Mouse (Mus musculus) central nervous system, embryonic 18 days (tissue): Measurements from ENCODE around the gene Vps9d1. TPM values are rescaled to one million over a fixed set of nuclear protein-coding genes. Genes with fewer than 3 reads are reported as not detected.

Experiments used
- polyA plus RNA-seq: library from polyadenylated mRNA; depleted of rRNA; stranded (reverse); fragments of >200 nt; gene quantifications from 2 replicates; pipeline ENCODE4 v1.2.3, GENCODE M21; 2012; rRNA removed

Gene Vps9d1
- 119 and 125 TPM in 2 replicates for polyA plus RNA-seq

DNA sequence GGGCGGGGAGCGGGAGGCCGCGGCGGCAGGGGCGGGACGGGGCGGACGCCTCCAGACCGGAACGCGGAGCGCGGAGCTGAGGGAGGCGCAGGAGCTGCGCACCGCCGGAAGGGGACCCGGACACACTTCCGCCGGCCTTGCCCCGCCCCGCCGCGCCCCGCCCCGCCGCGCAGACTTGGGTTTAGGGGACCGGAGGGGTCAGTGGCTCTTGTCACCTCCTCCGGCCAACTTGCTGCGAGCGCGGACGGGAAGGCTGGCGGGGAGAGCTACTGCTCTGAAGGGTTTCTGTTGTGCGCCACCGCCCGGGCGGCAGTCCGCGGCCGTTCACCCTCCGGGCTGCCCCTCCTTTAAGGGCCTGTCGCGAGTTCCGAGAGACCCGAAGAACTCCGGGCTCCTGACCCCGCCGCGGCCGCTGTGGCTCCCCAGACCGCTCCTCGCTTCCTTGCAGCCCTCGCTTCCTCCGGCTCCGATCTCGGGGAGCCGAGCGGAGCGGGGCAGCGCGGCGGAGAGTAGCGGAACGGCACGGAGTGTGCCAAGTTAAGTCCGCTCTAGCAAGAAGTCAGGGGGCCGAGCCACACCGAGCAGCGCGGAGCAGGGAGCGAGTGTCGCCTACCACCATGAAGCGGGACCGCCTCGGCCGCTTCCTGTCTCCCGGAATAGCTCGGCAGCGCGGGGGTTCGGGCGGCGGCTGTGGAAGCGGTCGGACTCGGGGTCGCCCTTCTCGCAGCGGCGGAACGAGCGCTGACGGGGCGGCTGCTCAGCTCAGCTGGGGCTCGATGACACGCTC is at the start of gene Vps9d1, which contains the start of gene Zfp276:
Gene Vps9d1 (minus strand): TSS at position 250 of the 787 bp plus-strand sequence.
Gene Zfp276 (plus strand): TSS at position 97 of the 787 bp plus-strand sequence.

DNA sequence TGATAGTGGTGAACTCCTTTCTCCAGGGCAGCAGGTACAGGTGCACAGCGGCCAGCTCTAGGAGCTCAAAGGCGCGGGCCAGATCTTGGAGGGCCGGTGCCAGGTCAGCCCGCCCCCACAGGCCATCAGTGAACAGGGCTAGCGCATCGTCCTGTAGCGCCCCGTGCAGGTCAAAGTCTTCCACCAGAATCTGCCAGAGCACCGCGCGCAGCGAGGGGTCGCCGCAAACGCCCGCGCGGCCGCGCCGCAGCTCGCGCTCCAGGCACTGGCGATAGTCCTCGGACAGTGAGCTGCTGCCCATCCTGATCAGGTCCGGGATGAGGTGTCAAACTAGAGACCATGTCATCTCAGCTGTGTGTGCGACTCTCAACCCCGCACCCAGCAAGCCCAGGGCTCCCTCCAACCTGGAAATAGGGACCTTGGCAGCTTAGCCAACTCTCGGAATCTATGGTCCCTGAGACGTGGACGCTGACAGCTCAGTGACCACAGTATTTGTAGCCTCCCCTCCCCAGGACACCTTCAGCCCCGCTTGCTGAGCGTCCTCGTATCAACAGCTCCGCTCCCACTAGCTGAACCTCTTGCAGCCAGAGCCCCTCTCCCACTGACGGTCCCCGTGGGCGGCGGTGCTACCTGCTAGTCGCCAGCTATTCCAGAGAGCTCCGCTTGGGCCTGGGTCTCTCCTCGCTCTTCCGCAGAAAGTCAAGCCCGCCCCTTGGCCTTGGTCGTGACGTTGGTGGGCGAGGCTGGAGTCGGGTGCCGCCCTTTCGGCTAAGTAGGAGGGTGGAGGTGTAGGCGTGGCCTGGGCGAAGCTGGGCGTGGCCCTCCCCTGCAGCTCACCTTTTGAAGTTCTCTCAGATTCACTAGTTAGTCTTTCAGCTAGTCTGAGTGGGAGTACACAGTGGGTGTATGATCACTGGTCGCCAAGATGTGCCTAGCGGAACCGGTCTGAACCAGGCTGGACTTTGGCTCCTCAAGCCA is 18.3 kb downstream of the Vps9d1 start, which contains the start of gene Spata2l:
Gene Spata2l (minus strand): TSS at position 714 of the 978 bp plus-strand sequence.

DNA sequence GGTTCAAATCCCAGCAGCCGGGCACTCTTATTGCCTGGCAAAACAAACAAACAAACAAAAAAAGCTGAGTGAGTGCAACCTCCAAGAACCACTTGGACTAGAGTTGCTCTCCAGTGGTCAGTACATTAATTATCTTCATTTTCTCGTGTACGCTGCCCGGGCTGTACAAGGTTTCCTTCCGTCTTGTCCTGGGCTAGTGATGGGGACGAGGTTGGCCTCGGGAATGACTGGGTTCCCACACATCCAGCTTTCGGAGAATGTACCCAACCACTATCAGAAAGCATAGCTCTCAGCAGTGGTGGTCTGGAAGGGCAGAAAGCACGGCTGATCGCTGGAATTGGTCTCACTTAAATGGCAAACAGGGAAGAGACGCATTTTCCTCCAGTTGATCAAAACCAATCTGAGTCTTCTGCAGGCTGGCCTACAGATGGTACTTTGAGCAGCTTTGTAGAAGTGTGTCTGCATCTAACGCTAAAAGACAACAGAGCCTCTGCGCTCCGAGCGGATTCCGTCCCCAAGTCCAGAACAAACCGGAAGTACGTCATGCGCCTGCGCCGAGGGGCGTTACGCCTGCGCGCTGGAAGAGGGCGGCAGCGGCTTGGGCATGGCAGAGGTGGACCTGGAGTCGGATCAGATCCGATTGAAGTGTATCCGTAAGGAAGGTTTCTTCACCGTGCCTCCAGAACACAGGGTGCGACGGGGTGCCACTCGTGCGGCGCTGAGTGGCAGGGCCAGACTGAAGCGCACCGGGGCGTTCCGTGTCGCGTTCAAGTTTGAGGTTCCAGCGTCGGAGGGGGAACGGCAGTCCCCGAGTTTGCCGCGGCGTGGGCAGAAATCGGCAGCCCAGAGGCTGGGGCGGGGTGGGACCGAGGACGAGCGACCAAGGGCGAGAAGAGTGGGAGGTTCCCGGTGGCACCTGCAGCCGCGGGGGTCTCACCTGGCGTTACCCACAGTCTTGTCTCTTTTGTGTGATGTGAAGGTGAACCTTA is 29.6 kb downstream of the Vps9d1 start, which contains the start of gene Cdk10:
Gene Cdk10 (plus strand): TSS at position 565 of the 989 bp plus-strand sequence.

DNA sequence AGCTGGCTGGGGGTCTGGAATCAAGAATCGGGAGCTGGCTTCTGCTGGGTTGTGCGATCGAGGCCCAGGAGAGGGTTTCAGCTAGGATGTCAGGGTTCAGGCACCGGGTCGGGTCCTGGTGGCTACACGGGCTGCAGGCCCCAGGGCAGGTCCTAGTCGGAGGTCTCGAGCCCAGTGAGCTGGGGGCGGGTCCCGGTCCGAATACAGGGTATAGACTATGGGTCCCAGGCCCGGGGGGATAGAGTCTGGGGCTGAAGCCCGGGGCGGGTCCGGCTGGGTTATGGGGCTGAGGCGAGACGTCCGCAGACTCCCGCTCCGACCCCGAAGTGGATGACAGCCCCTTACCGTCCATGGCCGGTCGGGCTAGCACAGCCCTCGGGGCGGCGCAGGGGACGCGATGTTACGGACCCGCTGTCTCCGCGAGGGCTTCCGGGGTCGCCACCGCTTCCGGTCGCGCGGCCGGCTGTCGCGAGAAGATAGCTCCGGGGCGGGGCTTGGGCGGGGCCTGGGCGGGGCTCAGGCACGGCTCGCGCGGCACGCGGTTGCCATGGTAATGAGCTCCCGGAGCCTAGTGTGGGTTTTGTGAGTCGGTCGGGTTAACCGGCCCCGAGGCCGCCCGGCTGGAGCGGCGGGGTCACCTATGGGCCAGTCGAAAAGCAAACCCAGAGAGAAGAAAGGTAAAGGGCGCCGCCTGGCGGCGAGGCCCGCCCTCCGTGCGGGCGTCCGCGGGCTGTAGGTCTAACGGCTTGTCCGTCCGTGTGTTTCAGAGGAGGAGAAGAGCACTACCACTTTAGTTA is 41.6 kb downstream of the Vps9d1 start, which contains the start of the genes Chmp1a and Spata33:
Gene Chmp1a (minus strand): TSS at position 443 of the 797 bp plus-strand sequence.
Gene Spata33 (plus strand): TSS at position 512 of the 797 bp plus-strand sequence.

Other genes starting within 250 kb of the Vps9d1 start
- 58.0 and 61.5 TPM in 2 replicates for gene Ankrd11, start 212.1 kb downstream of the Vps9d1 start, polyA plus RNA-seq
- 97.8 and 99.0 TPM in 2 replicates for gene Spg7, start 191.4 kb downstream of the Vps9d1 start, polyA plus RNA-seq
- gene Rpl13, start 152.0 kb downstream of the Vps9d1 start, polyA plus RNA-seq, result 1,827 and 1,858 TPM in 2 replicates
- 49.1 and 60.3 TPM in 2 replicates for gene Cpne7, start 137.0 kb downstream of the Vps9d1 start, polyA plus RNA-seq
- 1.1 and 3.5 TPM in 2 replicates for gene Sult5a1, start 96.0 kb downstream of the Vps9d1 start, polyA plus RNA-seq
- 0.08 and 0.66 TPM in 2 replicates for gene Dpep1, start 68.1 kb downstream of the Vps9d1 start, polyA plus RNA-seq
- 157 and 160 TPM in 2 replicates for gene Chmp1a, start 41.6 kb downstream of the Vps9d1 start, polyA plus RNA-seq
- gene Spata33, start 41.5 kb downstream of the Vps9d1 start, polyA plus RNA-seq, result 8.2 and 8.8 TPM in 2 replicates
- gene Cdk10, start 29.5 kb downstream of the Vps9d1 start, polyA plus RNA-seq, result 128 TPM in 2 replicates
- 8.7 and 8.9 TPM in 2 replicates for gene Spata2l, start 18.1 kb downstream of the Vps9d1 start, polyA plus RNA-seq
- gene Zfp276, start 153 bp downstream of the Vps9d1 start, polyA plus RNA-seq, result 31.7 and 34.6 TPM in 2 replicates
- gene Fanca, start 64.2 kb upstream of the Vps9d1 start, polyA plus RNA-seq, result 10.7 and 10.9 TPM in 2 replicates
- gene Spire2, start 78.4 kb upstream of the Vps9d1 start, polyA plus RNA-seq, result 40.7 and 41.0 TPM in 2 replicates
- gene Tcf25, start 119.4 kb upstream of the Vps9d1 start, polyA plus RNA-seq, result 365 and 387 TPM in 2 replicates
- 0.03 and 0.08 TPM in 2 replicates for gene Mc1r, start 152.8 kb upstream of the Vps9d1 start, polyA plus RNA-seq
- 3,129 and 3,402 TPM in 2 replicates for gene Tubb3, start 157.1 kb upstream of the Vps9d1 start, polyA plus RNA-seq
- gene Def8, start 169.2 kb upstream of the Vps9d1 start, polyA plus RNA-seq, result 50.0 and 50.3 TPM in 2 replicates
- gene Afg3l1, start 223.6 kb upstream of the Vps9d1 start, polyA plus RNA-seq, result 30.2 and 30.7 TPM in 2 replicates